Mouse (Mus musculus) naive thymus-derived CD4-positive, alpha-beta T cell, adult 5 months (primary cell): ENCODE data around the gene Macrod2. TPM values are rescaled to one million over a fixed set of nuclear protein-coding genes. Genes with fewer than 3 reads are reported as not detected.

Source experiments
- polyA plus RNA-seq: library from polyadenylated mRNA; unstranded; fragments of 100-300 nt; shearing (Covaris generic); gene quantifications from one replicate; pipeline ENCODE4 v1.2.1, GENCODE M21; 2017

The Macrod2 gene
- polyA plus RNA-seq: 2.5 TPM

GRCm38 (mm10) chr2:140395179-140395578 is at the start of gene Macrod2:
Gene Macrod2, plus strand, starts transcription at chr2:140395309.

GRCm38 (mm10) chr2:140389525-140389924 is 5.6 kb upstream of the Macrod2 start, which contains the start of gene Sel1l2:
Gene Sel1l2, minus strand, starts transcription at chr2:140389706.

GRCm38 (mm10) chr2:140670963-140671702 is 276.0 kb downstream of the Macrod2 start, which contains the start of gene Flrt3:
Gene Flrt3, minus strand, starts transcription at chr2:140671469.

Other genes starting within 250 kb of the Macrod2 start
- gene Gm17374, start 243.3 kb upstream of the Macrod2 start, polyA plus RNA-seq: not detected
- gene Esf1, start 224.7 kb upstream of the Macrod2 start, polyA plus RNA-seq: 22.9 TPM
- gene Ndufaf5, start 224.7 kb upstream of the Macrod2 start, polyA plus RNA-seq: 15.0 TPM
- not detected for gene Sel1l2, start 5.6 kb upstream of the Macrod2 start, polyA plus RNA-seq